Mouse (Mus musculus) spleen, adult 2 months (tissue): Measurements from ENCODE around the gene Fbxw10.

Experiments
- CTCF ChIP-seq: fragments of 200-500 bp; IDR thresholded peaks from 2 replicates; pipeline ENCODE4 v1.5.1; 2011; ENCODE audit warnings: mild to moderate bottlenecking, inconsistent platforms; ENCODE audit not compliant: insufficient read depth, insufficient read length, insufficient replicate concordance; ENCODE audit errors: extremely low read depth
- POLR2A ChIP-seq: fragments of 200-500 bp; IDR thresholded peaks from 2 replicates; pipeline ENCODE4 v1.6.1; 2011; ENCODE audit warnings: low read depth, low read length, inconsistent platforms

DNA sequence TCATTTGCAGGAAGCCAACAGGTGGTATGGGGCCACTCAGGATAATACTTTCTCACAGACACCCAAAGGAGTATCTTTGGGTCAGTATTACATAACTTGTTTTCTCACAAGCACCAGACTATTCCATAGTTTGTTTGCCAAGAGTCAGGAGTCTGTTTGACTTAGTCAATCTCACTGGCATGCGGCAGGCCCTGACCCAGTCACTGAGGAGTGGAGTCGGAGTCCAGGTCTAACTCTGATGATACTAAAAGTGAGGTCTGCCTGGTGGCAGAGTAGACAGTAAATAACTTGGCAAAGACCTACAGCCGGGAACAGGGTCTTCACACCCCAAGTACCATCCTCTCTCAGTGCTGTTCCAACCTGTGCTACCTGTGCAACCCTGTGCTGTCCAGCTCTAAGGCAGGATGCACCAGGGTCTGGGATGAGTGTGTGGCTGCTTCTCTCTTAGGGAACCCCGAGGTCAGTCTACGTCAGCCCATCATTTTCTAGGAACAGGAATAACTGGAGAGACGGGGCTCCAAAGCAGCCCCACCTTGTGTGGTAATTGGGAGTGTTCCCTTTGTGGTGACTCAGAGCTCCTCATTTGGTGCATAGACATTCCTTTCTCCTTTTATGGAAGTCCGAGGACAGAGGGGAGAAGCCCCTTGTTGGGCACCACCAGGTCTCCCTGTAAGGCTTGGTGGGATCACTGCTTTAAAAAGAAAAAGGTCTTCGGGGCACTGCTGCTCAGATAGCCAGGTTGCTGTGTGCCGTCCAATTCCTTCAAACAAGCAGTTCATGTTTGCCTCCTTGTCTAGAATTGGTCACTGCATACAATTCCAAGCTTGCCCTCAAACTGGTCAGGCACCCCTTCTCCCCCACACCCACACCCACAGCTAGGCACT, 21.4 kb upstream of the Fbxw10 start:
- no peak for TF ChIP-seq CTCF
- no peak for TF ChIP-seq POLR2A
